Mouse (Mus musculus): ENCODE measurements at regions not wholly inside any gene's neighbourhood (a gene's known extent, or its start where the extent isn't known, plus 50 kb on each side); places are given as distances from the start of the nearest gene placed in this dataset.

DNA sequence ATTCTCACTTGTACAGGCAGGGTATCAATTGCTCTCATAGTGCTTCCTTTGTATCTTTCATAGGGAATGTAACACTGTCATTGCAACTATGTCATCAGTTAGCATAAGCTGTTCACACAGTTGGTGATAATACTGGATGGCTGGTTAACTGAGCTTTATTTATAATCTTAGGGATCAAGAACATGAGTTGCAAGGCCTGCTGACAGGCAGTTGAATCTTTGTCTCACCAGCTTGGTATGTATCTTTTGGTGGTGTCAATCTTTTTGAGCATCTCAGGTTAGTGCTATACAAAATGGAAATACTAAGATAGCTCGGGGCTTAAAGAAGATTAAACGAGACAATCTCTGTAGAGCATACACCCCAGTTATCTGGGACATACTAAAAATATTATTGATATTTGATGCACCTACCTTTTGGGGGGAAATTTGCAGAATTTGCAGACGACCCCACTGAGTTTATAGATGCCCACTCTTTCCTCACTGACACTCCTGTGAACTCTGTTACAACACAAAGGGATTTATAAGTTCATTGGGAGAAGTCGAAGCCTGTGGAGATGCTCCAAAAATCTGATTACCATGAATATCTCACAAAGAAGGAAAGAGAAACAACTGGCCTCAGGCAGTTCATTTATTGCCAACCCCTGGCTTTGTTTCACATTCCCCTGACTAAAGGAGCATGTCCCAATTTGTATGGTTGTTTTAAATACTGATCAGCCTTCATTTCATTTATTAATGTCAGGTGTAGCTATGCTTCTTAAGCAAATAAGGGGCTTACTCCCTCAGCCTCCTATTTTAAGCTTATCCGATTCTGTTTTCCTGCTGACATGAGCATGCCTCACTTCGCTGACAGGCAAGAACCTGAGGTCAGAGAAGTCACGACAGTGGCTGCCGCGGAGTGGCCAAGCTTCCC is 193.5 kb downstream of the Fndc1 start:
- DNase-seq (ENCODE audit: low read depth, low spot score), result no peak

GRCm38 (mm10) chr17:7625746-7626145 is 201.4 kb downstream of the Fndc1 start:
- DNase-seq (ENCODE audit: low read depth, low spot score), result no peak

- DNase-seq (ENCODE audit: low read depth, low spot score), result no peak
These were observed 203.7 kb downstream of the Fndc1 start for GRCm38 (mm10) chr17:7623392-7623791.

DNA sequence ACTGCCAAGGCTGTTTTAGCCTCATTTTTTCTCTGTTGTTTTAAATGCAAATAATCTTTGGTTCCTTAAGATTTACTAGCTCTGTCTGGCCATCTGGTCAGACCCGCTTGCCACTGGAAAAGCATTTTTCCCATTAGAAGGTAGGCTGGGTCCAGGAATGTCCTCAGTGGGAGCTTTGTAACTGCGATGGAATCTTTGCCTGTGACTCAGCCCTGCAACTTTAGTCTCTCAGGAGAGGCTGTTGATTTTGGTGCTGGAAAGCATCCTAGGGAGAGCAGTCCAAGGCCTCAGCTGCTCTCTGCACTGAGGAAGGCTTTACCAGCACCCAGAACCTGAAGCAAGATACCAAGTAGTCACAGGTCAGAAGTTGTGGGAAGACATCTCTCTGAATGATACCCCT is 205.8 kb downstream of the Fndc1 start:
- no peak for DNase-seq (ENCODE audit: low read depth, low spot score)

GRCm38 (mm10) chr17:7620166-7620565 is 206.9 kb downstream of the Fndc1 start:
- no peak for DNase-seq (ENCODE audit: low read depth, low spot score)

DNA sequence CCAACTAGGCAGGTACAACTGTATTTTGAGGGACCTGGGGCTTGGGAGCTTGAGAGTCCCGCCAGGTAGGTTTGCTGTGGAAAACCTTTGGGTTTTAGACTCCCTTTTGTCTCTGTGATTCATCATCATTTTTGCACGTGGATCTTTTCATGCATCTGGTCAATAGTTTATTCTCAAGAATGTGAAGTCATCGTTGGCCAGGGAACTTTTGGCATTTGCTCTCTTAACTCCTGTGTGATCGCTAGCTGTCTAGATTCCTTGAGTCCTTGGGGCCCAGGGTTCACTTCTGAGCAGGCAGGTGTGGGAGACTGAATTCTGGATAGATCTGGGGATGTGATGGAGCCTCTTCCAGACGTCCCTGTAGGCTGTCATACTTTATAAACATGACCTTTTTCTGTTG is 207.5 kb downstream of the Fndc1 start:
- no peak for DNase-seq (ENCODE audit: low read depth, low spot score)

DNA sequence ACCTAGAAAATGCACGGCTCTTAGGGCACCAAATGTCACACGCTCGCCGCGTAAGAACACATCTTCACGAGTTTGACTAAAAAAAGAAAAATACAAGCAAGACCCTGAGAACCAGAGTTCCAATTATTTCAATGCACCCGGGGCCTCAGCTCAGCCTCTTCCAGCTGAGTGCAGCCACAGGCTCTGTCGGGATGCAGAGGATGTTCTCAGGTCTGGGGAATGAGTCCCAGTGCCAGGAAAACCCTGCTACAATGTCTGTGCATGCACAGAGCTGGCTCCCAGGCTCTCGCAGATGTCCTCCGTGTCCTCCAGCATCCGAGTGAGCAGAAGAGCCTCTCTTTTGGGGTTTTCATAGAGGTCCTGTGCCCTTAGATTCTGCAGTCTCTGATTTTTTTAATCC is 219.1 kb downstream of the Fndc1 start:
- DNase-seq (ENCODE audit: low read depth, low spot score), result no peak

DNA sequence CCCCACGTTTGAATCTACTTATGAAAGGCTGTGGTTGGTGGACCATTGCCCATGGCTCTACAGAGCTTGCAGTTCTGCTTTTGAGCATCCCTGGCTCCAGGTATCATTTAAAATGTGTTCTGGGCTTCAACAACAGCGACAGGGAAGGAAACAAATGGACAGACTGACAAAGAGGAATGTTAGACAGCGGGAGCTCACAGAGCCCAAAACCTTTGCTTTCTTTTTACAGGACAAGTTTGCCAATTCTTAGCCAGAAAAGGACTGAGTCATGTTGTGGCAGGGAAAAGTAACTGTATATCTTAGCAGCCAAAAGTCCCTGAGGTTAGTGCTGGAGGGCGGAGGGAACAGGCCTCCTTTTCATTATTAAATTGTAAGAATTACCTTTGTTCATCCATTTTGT is 219.7 kb downstream of the Fndc1 start:
- no peak for DNase-seq (ENCODE audit: low read depth, low spot score)

DNA sequence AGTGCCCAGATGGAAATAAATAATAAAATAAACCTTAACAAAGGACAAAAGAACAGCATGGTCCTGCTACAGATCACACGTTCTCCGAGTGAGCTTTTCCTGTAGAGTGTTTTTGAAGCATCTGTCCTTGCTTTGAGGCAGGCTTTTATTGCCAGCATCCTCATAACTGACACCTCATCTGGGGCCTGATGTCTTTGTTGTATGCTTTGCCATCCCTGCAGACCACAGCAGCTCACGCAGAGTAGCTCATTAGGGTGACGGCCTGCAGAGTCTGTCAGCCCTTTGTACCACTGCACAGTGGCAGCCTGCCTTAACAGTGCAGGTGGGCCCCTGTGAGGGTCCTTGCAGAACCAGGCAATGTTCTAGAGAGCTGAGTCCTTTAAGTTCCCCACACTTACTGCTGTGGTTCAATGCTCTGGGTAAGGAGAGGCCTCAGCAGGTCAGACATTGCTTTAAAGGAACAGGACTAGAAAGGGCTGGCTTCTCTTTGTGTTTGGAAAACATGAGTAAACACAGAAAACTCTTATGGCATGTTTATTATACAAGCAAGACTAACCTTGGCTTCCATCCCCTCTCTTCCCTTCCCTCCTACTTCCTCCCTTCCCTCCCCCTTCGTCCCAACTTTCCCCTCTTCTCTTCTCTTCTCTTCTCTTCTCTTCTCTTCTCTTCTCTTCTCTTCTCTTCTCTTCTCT is 219.7 kb upstream of the Unc93a2 start:
- no peak for DNase-seq (ENCODE audit: low read depth, low spot score)

DNA sequence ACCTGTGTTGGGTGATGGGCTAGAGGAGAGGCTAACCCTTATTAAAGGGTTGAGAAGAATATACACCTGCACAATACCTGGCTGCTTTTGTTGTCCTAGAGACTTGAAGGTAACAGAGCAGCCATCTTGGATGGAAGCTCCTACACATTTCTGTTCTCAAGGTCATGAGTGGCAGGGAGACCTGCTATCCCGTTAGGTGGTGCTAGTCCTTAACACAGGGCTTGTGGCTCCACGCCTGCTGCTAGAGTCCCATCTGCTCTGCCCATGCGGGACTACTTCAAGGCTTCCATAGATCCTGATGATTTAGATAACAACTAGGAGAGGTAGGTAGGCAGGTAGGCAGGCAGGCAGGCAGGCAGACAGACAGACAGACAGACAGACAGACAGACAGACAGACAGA is 218.8 kb upstream of the Unc93a2 start:
- DNase-seq (ENCODE audit: low read depth, low spot score), result no peak

GRCm38 (mm10) chr17:7600555-7600954 is 215.3 kb upstream of the Unc93a2 start:
- DNase-seq (ENCODE audit: low read depth, low spot score), result no peak

GRCm38 (mm10) chr17:7597481-7597880 is 212.2 kb upstream of the Unc93a2 start:
- peak; percentile 5 for DNase-seq (ENCODE audit: low read depth, low spot score)

DNA sequence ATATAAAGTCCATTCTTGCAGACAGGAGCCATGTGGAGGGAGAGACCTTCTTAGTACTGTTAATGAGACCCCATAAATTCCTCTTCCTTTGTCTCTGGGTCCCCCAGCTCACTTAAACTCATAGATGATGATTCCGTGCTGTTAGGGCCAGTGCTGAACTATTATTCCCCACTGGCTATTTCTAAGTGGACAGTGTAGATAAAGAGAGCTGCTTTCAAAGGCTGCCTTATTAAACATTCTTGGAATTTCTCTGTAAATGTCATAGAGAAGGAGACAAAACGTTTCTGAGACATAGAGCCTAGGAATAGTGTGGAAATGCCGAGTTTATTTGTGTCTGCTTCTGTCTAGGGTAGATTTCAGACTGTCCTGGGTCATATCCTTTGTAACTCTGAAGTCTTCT is 209.5 kb upstream of the Unc93a2 start:
- no peak for DNase-seq (ENCODE audit: low read depth, low spot score)

DNA sequence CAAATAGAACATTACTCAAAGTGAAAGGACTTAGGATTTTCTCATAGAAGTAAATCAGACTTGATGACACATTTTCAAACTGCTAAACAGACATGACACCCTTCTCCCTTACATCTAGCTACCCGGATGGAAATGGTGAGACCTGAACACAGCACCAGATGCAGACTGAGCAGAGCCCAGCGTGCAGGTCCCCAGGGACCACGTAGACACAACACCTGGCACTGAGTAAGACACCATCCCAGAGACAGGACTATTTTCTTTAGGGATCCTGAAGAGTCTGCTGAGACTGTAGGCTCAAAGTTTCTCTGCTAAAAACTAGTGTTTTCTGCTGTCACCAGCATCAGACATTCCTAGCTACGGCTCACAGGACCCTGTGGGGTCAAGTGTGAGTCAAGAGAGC is 207.2 kb upstream of the Unc93a2 start:
- no peak for DNase-seq (ENCODE audit: low read depth, low spot score)

DNA sequence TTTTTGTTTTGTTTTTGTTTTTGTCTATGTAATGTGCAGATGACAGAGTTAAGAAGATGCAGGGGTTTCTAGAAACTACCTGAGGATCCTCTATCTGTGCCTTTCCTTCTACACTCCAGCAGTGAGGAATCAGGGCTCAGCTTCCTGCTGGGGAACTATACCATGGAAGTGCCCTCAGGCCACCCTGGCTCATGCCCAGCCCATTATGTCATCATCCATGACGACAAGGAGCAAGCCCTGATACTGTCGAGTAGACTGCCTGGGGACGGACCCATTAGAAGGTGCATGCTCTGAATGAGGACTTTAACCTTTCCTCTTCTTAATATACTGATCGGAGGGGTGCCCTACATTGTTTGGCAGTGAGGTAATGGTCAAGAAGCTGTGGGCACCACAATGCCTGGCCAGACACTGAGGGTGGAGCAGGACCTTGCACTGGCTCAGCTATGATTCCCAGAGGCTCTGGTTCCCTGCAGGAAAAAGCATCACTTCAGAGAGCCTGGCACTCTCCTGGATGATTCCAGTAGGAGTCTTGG is 197.7 kb upstream of the Unc93a2 start:
- DNase-seq (ENCODE audit: low read depth, low spot score), result no peak

DNA sequence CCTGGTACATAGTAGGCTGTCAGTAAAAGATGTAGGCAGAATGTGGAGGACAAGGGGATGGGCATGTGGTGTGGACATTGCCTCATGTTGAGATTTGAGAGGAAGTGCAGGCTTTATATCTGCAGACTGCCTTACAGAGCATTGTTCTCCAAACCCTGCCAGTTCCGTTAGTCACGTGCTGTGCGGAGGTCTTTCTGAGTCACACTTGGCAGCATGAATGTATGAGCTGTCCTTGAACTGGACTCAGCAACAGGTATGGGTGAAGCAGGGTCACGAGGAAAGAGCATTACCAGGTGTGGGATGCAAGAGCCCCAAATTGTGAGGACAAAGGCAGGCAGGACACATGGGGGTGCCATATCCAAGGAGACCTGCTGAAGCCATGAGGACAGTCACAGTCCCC is 193.8 kb upstream of the Unc93a2 start:
- DNase-seq (ENCODE audit: low read depth, low spot score), result no peak

DNA sequence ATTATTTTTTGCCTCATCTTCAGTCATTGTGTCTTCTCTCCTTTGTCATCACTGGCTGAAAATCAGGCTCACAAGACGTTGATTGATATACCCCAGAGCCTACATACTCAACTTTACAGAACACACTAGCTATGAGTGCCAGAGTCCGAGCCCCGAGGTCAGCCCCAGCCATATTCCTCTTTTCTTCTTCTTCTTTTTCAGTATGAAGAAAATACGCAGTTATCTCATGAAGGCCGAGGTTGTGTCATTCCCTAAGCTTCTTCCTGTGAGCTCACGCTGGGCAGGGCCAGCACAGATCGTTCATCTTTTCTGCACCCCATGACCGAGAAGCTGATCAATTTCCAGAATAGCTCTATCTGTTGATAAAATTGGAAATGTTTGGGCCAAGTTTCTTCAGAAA is 192.7 kb upstream of the Unc93a2 start:
- no peak for DNase-seq (ENCODE audit: low read depth, low spot score)

DNA sequence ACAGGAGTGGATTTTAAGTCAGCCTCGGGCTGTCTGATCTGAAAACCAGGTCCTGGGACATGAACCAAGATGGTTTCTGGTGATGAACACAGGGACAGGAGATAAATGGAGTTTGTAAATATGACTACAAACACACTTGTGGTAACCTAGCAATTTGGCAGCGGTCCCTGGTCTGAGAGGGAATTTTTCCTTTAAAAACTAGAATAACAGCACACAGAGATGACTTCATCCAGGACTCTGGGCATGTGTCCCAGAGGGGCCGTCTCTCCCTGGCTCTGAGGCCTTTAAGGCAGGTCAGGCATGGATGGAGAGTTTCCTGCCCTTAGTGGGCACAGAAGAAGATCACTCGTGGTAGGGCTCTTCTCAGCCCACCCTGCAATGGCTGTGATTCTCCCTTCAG is 192.0 kb upstream of the Unc93a2 start:
- no peak for DNase-seq (ENCODE audit: low read depth, low spot score)

DNA sequence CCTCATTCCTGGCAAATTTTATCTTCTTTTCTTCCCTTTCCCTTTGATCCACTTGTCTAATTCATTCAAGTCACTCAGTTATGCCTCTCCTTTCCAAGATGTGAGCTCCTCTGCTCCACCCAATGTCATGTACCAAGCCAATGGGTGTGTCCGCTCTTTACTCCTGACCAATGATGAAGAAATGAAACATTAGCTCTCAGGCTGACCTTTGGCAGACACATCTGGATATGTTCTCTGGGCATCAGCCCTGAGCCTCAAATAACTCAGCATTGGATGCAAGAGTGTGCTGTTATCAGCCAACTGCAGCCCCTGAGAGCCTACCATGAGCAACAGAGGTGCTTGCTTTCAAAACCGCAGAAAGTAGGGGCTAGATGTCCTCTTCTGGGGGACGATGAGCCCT is 186.2 kb upstream of the Unc93a2 start:
- DNase-seq (ENCODE audit: low read depth, low spot score), result no peak

GRCm38 (mm10) chr17:7568482-7568881 is 183.2 kb upstream of the Unc93a2 start:
- DNase-seq (ENCODE audit: low read depth, low spot score), result no peak

- DNase-seq (ENCODE audit: low read depth, low spot score), result no peak
These were observed 180.5 kb upstream of the Unc93a2 start for GRCm38 (mm10) chr17:7565771-7566170.

GRCm38 (mm10) chr17:7562940-7563339 is 177.7 kb upstream of the Unc93a2 start:
- DNase-seq (ENCODE audit: low read depth, low spot score), result no peak

- no peak for DNase-seq (ENCODE audit: low read depth, low spot score)
These were observed 163.2 kb upstream of the Unc93a2 start for GRCm38 (mm10) chr17:7548456-7548855.
